Mouse (Mus musculus): ENCODE measurements around the gene Slc34a1. TPM values are rescaled to one million over a fixed set of nuclear protein-coding genes. Genes with fewer than 3 reads are reported as not detected.

Slc34a1 gene
- total RNA-seq, 2 experiments from 2014 or later: not detected

GRCm38 (mm10) chr13:55464027-55464884, 66.3 kb downstream of the Slc34a1 start, which contains the start of gene Prr7:
Prr7 (plus strand) TSS chr13:55464267.
- peak; percentile 63 for DNase-seq
- intact Hi-C loops (cut with DNase I; ENCODE audit: low total_unique reads): no loop called here

- DNase-seq: no peak
- intact Hi-C loops (cut with DNase I; ENCODE audit: low total_unique reads): no loop called here
Observed at GRCm38 (mm10) chr13:55465184-55465583, 67.2 kb downstream of the Slc34a1 start.

Small RNA genes within 50 kb of the gene (microRNA-seq; reads per million reads assigned to microRNA genes)
- 0 to 0.64 reads per million in 2 experiments for gene Mir6943

Other genes starting within 250 kb of the Slc34a1 start
- gene Fgfr4, start 245.5 kb upstream of the Slc34a1 start, total RNA-seq (2021): 1 to 10 TPM; 6.6 to 6.7 TPM
- gene Nsd1, start 188.4 kb upstream of the Slc34a1 start, total RNA-seq (2021): 10 to 100 TPM; 55.6 to 59.2 TPM
- 10 to 100 TPM; 48.0 to 59.0 TPM for gene Prelid1, start 77.7 kb upstream of the Slc34a1 start, total RNA-seq (2021)
- 10 to 100 TPM; 31.1 to 31.7 TPM for gene Rab24, start 76.2 kb upstream of the Slc34a1 start, total RNA-seq (2021)
- 1 to 10 TPM; 3.0 to 3.4 TPM for gene Mxd3, start 68.4 kb upstream of the Slc34a1 start, total RNA-seq (2021)
- gene Lman2, start 35.4 kb upstream of the Slc34a1 start, total RNA-seq (2021): 10 to 100 TPM; 32.2 to 34.6 TPM
- gene Rgs14, start 28.5 kb upstream of the Slc34a1 start, total RNA-seq (2021): under 1 TPM; 0.22 to 0.29 TPM
- not detected for gene Pfn3, start 17.0 kb downstream of the Slc34a1 start, total RNA-seq (2021)
- gene F12, start 28.6 kb downstream of the Slc34a1 start, total RNA-seq (2021): not detected
- gene Grk6, start 46.9 kb downstream of the Slc34a1 start, total RNA-seq (2021): 10 to 100 TPM; 12.1 to 12.6 TPM
- gene Prr7, start 66.1 kb downstream of the Slc34a1 start, total RNA-seq (2021): 1 to 10 TPM; 1.0 to 1.6 TPM
- 10 to 100 TPM; 31.3 to 37.5 TPM for gene Dbn1, start 89.9 kb downstream of the Slc34a1 start, total RNA-seq (2021)
- 100 to 1,000 TPM; 588 to 612 TPM for gene Pdlim7, start 115.5 kb downstream of the Slc34a1 start, total RNA-seq (2021)
- gene Dok3, start 131.1 kb downstream of the Slc34a1 start, total RNA-seq (2021): 1 to 10 TPM in 1 of 2 experiments, under 1 TPM in 1; 0.82 to 1.6 TPM
- gene Ddx41, start 138.5 kb downstream of the Slc34a1 start, total RNA-seq (2021): 1 to 10 TPM; 8.8 to 9.5 TPM
- gene Fam193b, start 172.9 kb downstream of the Slc34a1 start, total RNA-seq (2021): 10 to 100 TPM; 12.8 to 15.4 TPM
- gene Tmed9, start 175.5 kb downstream of the Slc34a1 start, total RNA-seq (2021): 100 to 1,000 TPM; 139 to 149 TPM
- 1 to 10 TPM; 6.2 to 7.3 TPM for gene B4galt7, start 201.7 kb downstream of the Slc34a1 start, total RNA-seq (2021)
- gene Caml, start 224.8 kb downstream of the Slc34a1 start, total RNA-seq (2021): 10 to 100 TPM; 10.1 to 11.1 TPM
- 10 to 100 TPM; 19.7 to 21.2 TPM for gene Ddx46, start 236.8 kb downstream of the Slc34a1 start, total RNA-seq (2021)